Mouse (Mus musculus): ENCODE data around the gene Bola2. TPM values are rescaled to one million over a fixed set of nuclear protein-coding genes. Genes with fewer than 3 reads are reported as not detected.
"Not testable (repeated sequence)": the region's sequence is repeated elsewhere in the genome, so short reads cannot be mapped to it uniquely, and the experiment has no call there.

Bola2 gene
- polyA plus RNA-seq, 2 experiments, result 50.4 to 122 TPM

DNA sequence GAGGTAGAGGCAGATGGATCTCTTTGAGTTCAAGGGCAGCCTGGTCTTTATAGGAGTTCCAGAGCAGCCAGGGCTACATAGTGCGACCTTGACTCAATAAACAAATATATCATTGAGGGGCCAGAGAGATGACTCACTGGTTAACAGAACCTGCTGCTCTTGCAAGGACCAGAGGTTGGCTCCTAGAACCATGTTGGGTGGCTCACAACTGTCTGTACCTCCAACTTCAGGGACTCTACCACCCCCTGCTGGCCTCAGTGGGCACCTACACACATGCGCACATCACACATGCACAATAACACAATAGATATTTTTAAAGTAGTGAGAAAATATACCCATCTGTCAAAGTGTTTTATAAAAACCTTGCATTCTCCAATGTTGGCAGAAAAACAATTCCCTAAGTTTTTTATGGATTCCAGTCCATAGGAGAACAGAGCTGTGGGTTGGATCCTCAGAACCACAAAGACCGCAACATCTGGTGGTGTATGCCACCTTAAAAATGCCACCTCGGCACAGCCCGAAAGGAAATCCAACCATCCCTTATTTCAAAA lies 23.7 kb downstream of the Bola2 start:
- H3K4me3 ChIP-seq (replicated peaks; ENCODE audit: low read length), result no peak overlapping the region
- no peak overlapping the region for H3K27ac ChIP-seq (replicated peaks; ENCODE audit: low read depth, low read length)
- H3K27me3 ChIP-seq (ENCODE audit: control insufficient read depth, insufficient read depth, low read length), result no peaks in the 10 kb centered on the region
- TF ChIP-seq POLR2A (IDR thresholded peaks at IDR 0.05; ENCODE audit: borderline replicate concordance, extremely low read depth, insufficient read depth, insufficient read length), result no peak
- no peak overlapping the region for H3K9ac ChIP-seq (ENCODE audit: low read depth, low read length, severe bottlenecking)
- no peaks in the 10 kb centered on the region for H3K4me1 ChIP-seq (ENCODE audit: control insufficient read depth, insufficient read depth, low read length)
- ATAC-seq (ENCODE audit: low FRiP score, low read depth) (no peak), DNase-seq (ENCODE audit: low spot score) (no peak)
- no peak overlapping the region for H3K4me2 ChIP-seq (replicated peaks; ENCODE audit: low read depth, low read length, severe bottlenecking)
- H3K36me3 ChIP-seq (ENCODE audit: control insufficient read depth, insufficient read depth, low read length), result no peaks in the 10 kb centered on the region
- 89% methylated on average over 5 of the region's 5 CpGs for WGBS
- no peaks in the 10 kb centered on the region for H3K9me3 ChIP-seq (ENCODE audit: control insufficient read depth, low read length)

DNA sequence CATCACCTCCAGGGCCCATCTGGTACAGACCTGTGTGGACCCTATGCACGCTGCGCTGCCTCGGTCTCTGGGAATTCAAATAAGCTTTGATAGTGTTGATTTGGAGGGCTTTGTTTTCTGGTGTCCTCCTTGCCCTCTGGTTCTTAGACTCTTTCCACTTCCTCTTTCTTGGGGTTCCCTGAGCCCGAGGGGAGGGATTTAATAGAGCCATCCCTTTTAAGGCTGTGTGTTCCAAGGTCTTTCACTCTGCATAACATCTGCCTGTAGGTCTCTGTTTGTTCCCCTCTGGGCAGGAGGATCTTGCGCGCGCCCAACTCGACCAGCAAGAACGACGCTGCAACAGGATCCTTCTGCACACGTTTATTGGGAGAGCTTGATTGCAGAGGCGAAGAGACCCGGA lies 26.4 kb downstream of the Bola2 start:
- 86% methylated on average over 13 of the region's 13 CpGs for WGBS

DNA sequence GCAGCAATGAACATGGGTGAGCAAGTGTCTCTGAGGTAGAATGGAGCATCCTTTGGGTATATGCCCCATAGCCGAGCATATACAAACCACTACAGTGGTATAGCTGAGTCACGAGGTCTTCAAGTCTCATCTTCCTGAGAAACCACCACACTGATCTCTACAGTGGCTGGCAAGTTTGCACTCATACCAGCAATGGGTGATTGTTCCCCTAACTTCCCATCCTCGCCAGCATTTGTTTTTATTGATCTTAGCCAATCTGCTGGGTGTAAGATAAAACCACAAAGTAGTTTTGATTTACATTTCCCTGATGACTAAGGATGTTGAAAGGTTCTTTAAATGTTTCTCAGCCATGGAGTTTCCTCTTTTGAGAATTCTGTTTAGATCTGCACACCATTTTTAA lies 29.9 kb downstream of the Bola2 start:
- WGBS, result 76% methylated on average over 3 of the region's 3 CpGs
- Histone ChIP-seq H3K9me3 (ENCODE audit: control insufficient read depth, low read length) (no peaks in the 10 kb centered on the region), H3K4me2 (replicated peaks; ENCODE audit: low read depth, low read length, severe bottlenecking) (no peak overlapping the region), H3K4me1 (ENCODE audit: control insufficient read depth, insufficient read depth, low read length) (no peaks in the 10 kb centered on the region), H3K36me3 (ENCODE audit: control insufficient read depth, insufficient read depth, low read length) (no peaks in the 10 kb centered on the region), H3K9ac (ENCODE audit: low read depth, low read length, severe bottlenecking) (no peak overlapping the region), H3K27ac (replicated peaks; ENCODE audit: low read depth, low read length) (no peak overlapping the region), H3K4me3 (replicated peaks; ENCODE audit: low read length) (no peak overlapping the region), H3K27me3 (ENCODE audit: control insufficient read depth, insufficient read depth, low read length) (no peaks in the 10 kb centered on the region)
- no peak for TF ChIP-seq POLR2A (IDR thresholded peaks at IDR 0.05; ENCODE audit: borderline replicate concordance, extremely low read depth, insufficient read depth, insufficient read length)
- no peak for DNase-seq (ENCODE audit: low spot score)
- ATAC-seq (ENCODE audit: low FRiP score, low read depth), result no peak

More for the DNA sequence above, 26.4 kb downstream of the Bola2 start:
- Histone ChIP-seq H3K9ac (ENCODE audit: low read depth, low read length, severe bottlenecking) (no peak overlapping the region), H3K27ac (replicated peaks; ENCODE audit: low read depth, low read length) (no peak overlapping the region), H3K27me3 (ENCODE audit: control insufficient read depth, insufficient read depth, low read length) (no peaks in the 10 kb centered on the region), H3K36me3 (ENCODE audit: control insufficient read depth, insufficient read depth, low read length) (no peaks in the 10 kb centered on the region), H3K9me3 (ENCODE audit: control insufficient read depth, low read length) (no peaks in the 10 kb centered on the region), H3K4me1 (ENCODE audit: control insufficient read depth, insufficient read depth, low read length) (no peaks in the 10 kb centered on the region), H3K4me3 (replicated peaks; ENCODE audit: low read length) (no peak overlapping the region), H3K4me2 (replicated peaks; ENCODE audit: low read depth, low read length, severe bottlenecking) (no peak overlapping the region)
- TF ChIP-seq POLR2A (IDR thresholded peaks at IDR 0.05; ENCODE audit: borderline replicate concordance, extremely low read depth, insufficient read depth, insufficient read length), result no peak
- ATAC-seq (ENCODE audit: low FRiP score, low read depth) (no peak), DNase-seq (ENCODE audit: low spot score) (no peak)

DNA sequence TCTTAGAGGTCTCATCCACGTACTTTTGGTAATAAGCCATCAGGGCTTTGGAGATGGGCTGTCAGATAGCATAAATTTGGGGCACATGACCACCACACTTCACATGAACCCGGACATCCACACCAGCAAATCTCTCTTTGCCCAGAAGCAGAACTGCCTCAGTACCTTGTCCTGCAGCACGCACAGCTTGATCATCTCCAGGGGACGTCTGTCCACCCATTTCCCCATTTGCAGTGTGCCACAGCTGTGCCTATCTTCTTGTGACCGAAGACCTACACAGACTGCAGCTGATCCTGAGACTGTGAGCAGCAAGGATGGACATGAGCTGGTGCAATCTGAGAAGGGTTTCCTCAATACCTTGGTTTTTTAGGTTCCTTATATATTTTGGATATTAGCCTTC lies 30.5 kb downstream of the Bola2 start:
- Histone ChIP-seq H3K27ac (replicated peaks; ENCODE audit: low read depth, low read length) (no peak overlapping the region), H3K36me3 (ENCODE audit: control insufficient read depth, insufficient read depth, low read length) (no peaks in the 10 kb centered on the region), H3K9ac (ENCODE audit: low read depth, low read length, severe bottlenecking) (no peak overlapping the region), H3K4me2 (replicated peaks; ENCODE audit: low read depth, low read length, severe bottlenecking) (no peak overlapping the region), H3K27me3 (ENCODE audit: control insufficient read depth, insufficient read depth, low read length) (no peaks in the 10 kb centered on the region), H3K4me3 (replicated peaks; ENCODE audit: low read length) (no peak overlapping the region), H3K4me1 (ENCODE audit: control insufficient read depth, insufficient read depth, low read length) (no peaks in the 10 kb centered on the region), H3K9me3 (ENCODE audit: control insufficient read depth, low read length) (no peaks in the 10 kb centered on the region)
- no peak for TF ChIP-seq POLR2A (IDR thresholded peaks at IDR 0.05; ENCODE audit: borderline replicate concordance, extremely low read depth, insufficient read depth, insufficient read length)
- DNase-seq (ENCODE audit: low spot score) (no peak), ATAC-seq (ENCODE audit: low FRiP score, low read depth) (no peak)
- WGBS, result 76% methylated on average over 5 of the region's 5 CpGs

DNA sequence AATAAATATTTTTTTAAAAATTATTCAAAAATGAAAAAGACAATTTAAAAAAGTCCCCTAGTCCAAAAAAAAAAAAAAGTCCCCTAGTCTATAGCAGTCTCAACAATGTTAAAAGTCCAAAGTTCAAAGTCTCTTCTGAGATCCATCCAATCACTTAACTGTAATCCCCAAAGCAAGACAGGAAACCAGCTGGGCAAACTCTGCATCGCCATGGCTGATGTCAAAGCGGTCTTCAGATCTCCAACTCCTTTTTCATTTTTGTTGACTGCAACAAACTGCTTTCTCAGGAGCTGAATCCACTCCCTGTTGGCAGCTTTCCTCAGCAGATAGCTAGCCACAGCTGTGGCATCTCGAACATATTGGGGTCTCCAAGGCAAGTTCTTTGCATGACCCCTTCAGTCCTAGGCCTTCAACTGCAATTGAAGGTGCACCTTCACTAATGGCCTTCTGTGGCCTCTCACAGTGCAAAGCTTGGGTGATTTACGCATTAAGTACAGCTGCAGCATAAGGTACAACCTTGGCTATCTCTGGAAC lies 35.1 kb downstream of the Bola2 start:
- H3K27me3 ChIP-seq (ENCODE audit: control insufficient read depth, insufficient read depth, low read length); H3K27ac ChIP-seq (replicated peaks; ENCODE audit: low read depth, low read length); H3K9me3 ChIP-seq (ENCODE audit: control insufficient read depth, low read length); ATAC-seq (ENCODE audit: low FRiP score, low read depth); H3K4me2 ChIP-seq (replicated peaks; ENCODE audit: low read depth, low read length, severe bottlenecking); H3K4me3 ChIP-seq (replicated peaks; ENCODE audit: low read length); H3K36me3 ChIP-seq (ENCODE audit: control insufficient read depth, insufficient read depth, low read length); H3K4me1 ChIP-seq (ENCODE audit: control insufficient read depth, insufficient read depth, low read length); H3K9ac ChIP-seq (ENCODE audit: low read depth, low read length, severe bottlenecking); DNase-seq (ENCODE audit: low spot score): not testable (repeated sequence)
- WGBS, result 85% methylated on average over 4 of the region's 4 CpGs

DNA sequence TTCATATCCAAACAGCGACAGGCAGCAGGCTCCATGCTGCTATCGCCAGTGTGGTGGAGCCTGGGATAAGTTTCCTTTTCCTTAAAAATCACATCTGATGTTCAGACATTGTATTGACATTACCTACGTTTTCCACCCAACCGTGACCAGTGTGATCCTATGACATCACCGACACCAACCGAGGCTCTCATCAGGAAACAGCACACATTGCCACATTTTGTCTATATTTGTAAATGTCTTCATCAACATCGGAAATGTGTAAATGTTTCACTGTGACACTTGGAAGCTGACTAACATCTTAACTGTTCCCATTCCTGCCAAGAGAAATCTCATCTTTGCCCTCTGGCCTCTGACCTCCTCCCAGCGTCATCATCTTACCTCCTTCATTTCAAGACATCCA lies 40.9 kb downstream of the Bola2 start:
- TF ChIP-seq POLR2A (IDR thresholded peaks at IDR 0.05; ENCODE audit: borderline replicate concordance, extremely low read depth, insufficient read depth, insufficient read length), result no peak
- H3K4me2 ChIP-seq (replicated peaks; ENCODE audit: low read depth, low read length, severe bottlenecking), result no peak overlapping the region
- WGBS, result 83% methylated on average over 8 of the region's 8 CpGs
- H3K9me3 ChIP-seq (ENCODE audit: control insufficient read depth, low read length), result no peaks in the 10 kb centered on the region
- no peaks in the 10 kb centered on the region for H3K27me3 ChIP-seq (ENCODE audit: control insufficient read depth, insufficient read depth, low read length)
- no peak for ATAC-seq (ENCODE audit: low FRiP score, low read depth)
- H3K4me3 ChIP-seq (replicated peaks; ENCODE audit: low read length), result no peak overlapping the region
- H3K36me3 ChIP-seq (ENCODE audit: control insufficient read depth, insufficient read depth, low read length), result no peaks in the 10 kb centered on the region
- H3K27ac ChIP-seq (replicated peaks; ENCODE audit: low read depth, low read length), result no peak overlapping the region
- DNase-seq (ENCODE audit: low spot score), result no peak
- H3K9ac ChIP-seq (ENCODE audit: low read depth, low read length, severe bottlenecking), result no peak overlapping the region
- H3K4me1 ChIP-seq (ENCODE audit: control insufficient read depth, insufficient read depth, low read length), result no peaks in the 10 kb centered on the region

All from limb, embryonic 14.5 days (tissue).